In genomic region chr13:8400265-8401041, GRCm38 (mm10) we compare ENCODE assay signal across 29 mouse cellular contexts.
DNase-seq lines count a peak whose midpoint lies in the region; ATAC-seq lines count a peak whose summit lies in the region.
"Had no signal": no experiment of that assay in that cellular context is flagged by ENCODE, and none has a peak within 500 bp of the region (broad histone marks: within the 10 kb centered on the region; RNA-seq: fewer than 3 reads in every experiment).

No protein-coding gene starts in this region.

- no peak overlapping the region for H3K4me3 ChIP-seq in forebrain, embryonic 14.5 days (ENCODE audit: low read depth, low read length)
- no peak overlapping the region for H3K4me3 ChIP-seq in forebrain, embryonic 10.5 days
- H3K4me3 ChIP-seq: erythroblast, embryonic 14.5 days; forebrain, embryonic 12.5 days; hindbrain, embryonic 15.5 days; intestine, embryonic 15.5 days; limb, embryonic 12.5 days; liver, embryonic 15.5 days; midbrain, embryonic 12.5 days had no signal

- H3K4me2 ChIP-seq in forebrain, embryonic 14.5 days (ENCODE audit: low read length), result no peak overlapping the region
- H3K4me2 ChIP-seq: forebrain, embryonic 12.5 days; heart, embryonic 11.5 days; hindbrain, embryonic 15.5 days; intestine, embryonic 15.5 days; limb, embryonic 12.5 days; liver, embryonic 15.5 days; lung, embryonic 14.5 days; midbrain, embryonic 12.5 days had no signal

- H3K36me3 ChIP-seq in forebrain, embryonic 14.5 days (ENCODE audit: control insufficient read depth, insufficient read depth, low read length), result no peaks in the 10 kb centered on the region
- no peaks in the 10 kb centered on the region for H3K36me3 ChIP-seq in forebrain, embryonic 10.5 days (replicated peaks)
- H3K36me3 ChIP-seq: forebrain, embryonic 12.5 days; hindbrain, embryonic 15.5 days; intestine, embryonic 15.5 days; limb, embryonic 12.5 days; liver, embryonic 15.5 days; midbrain, embryonic 12.5 days had no signal

- H3K4me1 ChIP-seq in forebrain, embryonic 14.5 days (ENCODE audit: control insufficient read depth, insufficient read depth, low read length), result peaks cover 4% of the 10 kb centered on the region; the same call in 1 of the 2 replicates
- H3K4me1 ChIP-seq in forebrain, embryonic 10.5 days, result peaks cover 14% of the 10 kb centered on the region
- H3K4me1 ChIP-seq: forebrain, embryonic 12.5 days; hindbrain, embryonic 15.5 days; intestine, embryonic 15.5 days; limb, embryonic 12.5 days; liver, embryonic 15.5 days had no signal

- H3K9me3 ChIP-seq in forebrain, embryonic 14.5 days (replicated peaks; ENCODE audit: control insufficient read depth, low read length), result no peaks in the 10 kb centered on the region
- no peaks in the 10 kb centered on the region for H3K9me3 ChIP-seq in forebrain, embryonic 10.5 days
- H3K9me3 ChIP-seq: forebrain, embryonic 12.5 days; hindbrain, embryonic 15.5 days; intestine, embryonic 15.5 days; limb, embryonic 12.5 days; liver, embryonic 15.5 days; midbrain, embryonic 12.5 days had no signal

- WGBS in forebrain, embryonic 14.5 days, result 49% methylated on average over 4 of the region's 4 CpGs
- 60% methylated on average over 4 of the region's 4 CpGs for WGBS in forebrain, embryonic 10.5 days

- no peak for DNase-seq in forebrain, embryonic 14.5 days (ENCODE audit: low spot score)
- DNase-seq in forebrain, embryonic 10.5 days (ENCODE audit: extremely low spot score, low spot score), result no peak
- DNase-seq in CD4-positive helper T cell, adult 2 months (ENCODE audit: low read depth, low spot score), result peak; percentile 33
- no peak for DNase-seq in cerebellum, postnatal 10 days
- no peak for DNase-seq in layer of hippocampus, adult 9-10 months (ENCODE audit: low spot score)
- no peak for DNase-seq in embryo, embryonic 10 days (ENCODE audit: low spot score)
- DNase-seq: adrenal gland, postnatal 10 days; cerebellum, adult 11 months; cerebellum, adult 9-10 months; gastrocnemius, postnatal 25 days; heart, adult 18-20 months; heart, postnatal 36 days; kidney, adult 2 months; kidney, postnatal 4 days; lung, embryonic 14.5 days; lung, postnatal 14 days; right cerebral cortex, postnatal 4 days; thymus, adult 2 months had no signal

- no peaks in the 10 kb centered on the region for H3K27me3 ChIP-seq in forebrain, embryonic 14.5 days (replicated peaks; ENCODE audit: control insufficient read depth, insufficient read depth, low read length)
- no peaks in the 10 kb centered on the region for H3K27me3 ChIP-seq in forebrain, embryonic 10.5 days (ENCODE audit: poor library complexity, severe bottlenecking)
- H3K27me3 ChIP-seq: CH12.LX; forebrain, embryonic 12.5 days; hindbrain, embryonic 15.5 days; intestine, embryonic 15.5 days; limb, embryonic 12.5 days; liver, embryonic 15.5 days; midbrain, embryonic 12.5 days had no signal

- ATAC-seq in forebrain, embryonic 14.5 days, result peak; percentile 16; the same call in 1 of the 2 replicates
- peak; percentile 98 for ATAC-seq in common myeloid progenitor, adult 5-6 weeks (replicated peaks; ENCODE audit: low read depth, poor library complexity, severe bottlenecking)
- ATAC-seq in megakaryocyte, adult 5-6 weeks (ENCODE audit: poor library complexity, severe bottlenecking), result peak; percentile 64
- ATAC-seq: intestine, embryonic 15.5 days had no signal

- H3K27ac ChIP-seq in forebrain, embryonic 14.5 days (ENCODE audit: low read depth, low read length), result no peak overlapping the region
- no peak overlapping the region for H3K27ac ChIP-seq in forebrain, embryonic 10.5 days
- H3K27ac ChIP-seq: forebrain, embryonic 12.5 days; hindbrain, embryonic 15.5 days; intestine, embryonic 15.5 days; limb, embryonic 12.5 days; liver, embryonic 15.5 days; midbrain, embryonic 12.5 days had no signal

- no peak overlapping the region for H3K9ac ChIP-seq in forebrain, embryonic 14.5 days (ENCODE audit: low read length)
- H3K9ac ChIP-seq: forebrain, embryonic 12.5 days; hindbrain, embryonic 15.5 days; intestine, embryonic 15.5 days; limb, embryonic 12.5 days; liver, embryonic 15.5 days; lung, embryonic 14.5 days; midbrain, embryonic 12.5 days had no signal

Comparison
In these comparisons a context has a peak if more than half of its experiments do, and no peak if none do; other contexts are left out.
1. ATAC-seq: peak in every context shown above with its lines; median percentile 98 in common myeloid progenitor, adult 5-6 weeks; 64 in megakaryocyte, adult 5-6 weeks; 16 in forebrain, embryonic 14.5 days.